Mouse (Mus musculus) CH12.LX (cell line): ENCODE measurements at regions not wholly inside any gene's neighbourhood (a gene's known extent, or its start where the extent isn't known, plus 50 kb on each side); places are given as distances from the start of the nearest gene placed in this dataset.

Source experiments
- DNase-seq: peaks from one replicate; pipeline ENCODE4 v3.0.0-alpha.2; 2013; ENCODE audit errors: extremely low read depth
- H3K27ac ChIP-seq: 2 replicates; pipeline ENCODE4 v1.5.1; 2012; ENCODE audit warnings: low read depth, mild to moderate bottlenecking, control low read depth, moderate library complexity; ENCODE audit not compliant: insufficient read depth
- H3K27me3 ChIP-seq: replicated peaks from 2 replicates; pipeline ENCODE3; 2012; ENCODE audit warnings: inconsistent platforms
- H3K36me3 ChIP-seq, 2 experiments: replicated peaks in 1 of 2; 2 replicates each; pipeline versions ENCODE3 to v1.6.1; 2012; ENCODE audit warnings: inconsistent platforms in 1 of 2, low read length in 1 of 2, mild to moderate bottlenecking in 1 of 2, mixed read lengths in 1 of 2, moderate library complexity in 1 of 2; ENCODE audit not compliant: control insufficient read depth in 1 of 2, insufficient read depth in 1 of 2
- H3K4me1 ChIP-seq, 2 experiments: 2 replicates each; pipeline ENCODE4 v1.6.1; 2012; ENCODE audit warnings: inconsistent platforms in 1 of 2, moderate library complexity in 1 of 2; ENCODE audit not compliant: insufficient read depth in 2 of 2, control insufficient read depth in 1 of 2
- H3K4me2 ChIP-seq: 2 replicates; pipeline ENCODE4 v1.6.1; 2012; ENCODE audit warnings: low read depth, mild to moderate bottlenecking, control low read depth; ENCODE audit not compliant: poor library complexity, insufficient read depth, severe bottlenecking
- H3K4me3 ChIP-seq, 3 experiments: fragments of 150-350 bp in 1 of 3; sonication (generic) in 1 of 3; replicated peaks in 1 of 3; 2 replicates each; pipeline versions ENCODE3 to v1.5.1; 2011 to 2012; ENCODE audit warnings: low read depth in 2 of 3, low read length in 2 of 3, mild to moderate bottlenecking in 2 of 3, moderate library complexity in 2 of 3, control low read depth in 1 of 3, improper control_type of control experiment in 1 of 3, inconsistent platforms in 1 of 3, mixed read lengths in 1 of 3; ENCODE audit not compliant: poor library complexity in 1 of 3
- H3K79me2 ChIP-seq: replicated peaks from 2 replicates; pipeline ENCODE4 v1.6.1; 2012; ENCODE audit warnings: mild to moderate bottlenecking, moderate library complexity; ENCODE audit not compliant: control insufficient read depth, poor library complexity, insufficient read depth, severe bottlenecking; ENCODE audit errors: extremely low read depth
- H3K9ac ChIP-seq: 2 replicates; pipeline ENCODE4 v1.6.1; 2012; ENCODE audit warnings: low read depth, mild to moderate bottlenecking, control low read depth, moderate library complexity; ENCODE audit not compliant: insufficient read depth
- H3K9me3 ChIP-seq: replicated peaks from 2 replicates; pipeline ENCODE3; 2012; ENCODE audit warnings: low read length, inconsistent platforms, mixed read lengths
- BHLHE40 ChIP-seq: IDR thresholded peaks from 2 replicates; pipeline ENCODE4 v1.6.1; 2011; ENCODE audit warnings: mild to moderate bottlenecking, low read depth, low read length, improper control_type of control experiment
- CTCF ChIP-seq, 2 experiments: IDR thresholded peaks in 1 of 2; conservative IDR thresholded peaks in 1 of 2; 2 replicates each; pipeline ENCODE4 v1.5.1; 2011 to 2012; ENCODE audit warnings: low read depth in 2 of 2, low read length in 2 of 2, improper control_type of control experiment in 1 of 2, inconsistent platforms in 1 of 2, mild to moderate bottlenecking in 1 of 2, moderate library complexity in 1 of 2
- MAFK ChIP-seq: IDR thresholded peaks from 2 replicates; pipeline ENCODE4 v1.6.1; 2011; ENCODE audit warnings: low read length, improper control_type of control experiment; ENCODE audit not compliant: insufficient replicate concordance
- RAD21 ChIP-seq: IDR thresholded peaks from 2 replicates; pipeline ENCODE4 v1.6.1; 2011; ENCODE audit warnings: low read depth, mild to moderate bottlenecking, low read length, improper control_type of control experiment, moderate library complexity
- SMC3 ChIP-seq: IDR thresholded peaks from 2 replicates; pipeline ENCODE4 v1.6.1; 2011; ENCODE audit warnings: low read depth, low read length, improper control_type of control experiment
- USF1 ChIP-seq: IDR thresholded peaks from 2 replicates; pipeline ENCODE4 v1.6.1; 2014; ENCODE audit warnings: low read depth, mild to moderate bottlenecking, inconsistent platforms, low read length, improper control_type of control experiment
- ZMIZ1 ChIP-seq: IDR thresholded peaks from 2 replicates; pipeline ENCODE4 v1.6.1; 2012; ENCODE audit warnings: low read depth, mild to moderate bottlenecking, inconsistent platforms, low read length, improper control_type of control experiment
- ZNF384 ChIP-seq: IDR thresholded peaks from 2 replicates; pipeline ENCODE4 v1.6.1; 2012; ENCODE audit warnings: low read depth, low read length, improper control_type of control experiment, inconsistent platforms
- dilution Hi-C: fragments of 300-500 bp; cut with MboI; formaldehyde crosslinking; loops from 2 replicates; pipeline ENCODE4 v1.14.3; 2020; ENCODE audit warnings: low sequenced_read_pairs; ENCODE audit not compliant: extremely low pct_unique_long_range_greater_than_20kb, extremely low pct_ligation_motif_present
- in situ Hi-C: fragments of 300-500 bp; cut with MboI; formaldehyde crosslinking; loops from 3 replicates; pipeline ENCODE4 v1.14.3; 2019; ENCODE audit warnings: low sequenced_read_pairs, low pct_ligation_motif_present, low pct_unique_long_range_greater_than_20kb, mixed read lengths

GRCm38 (mm10) chr12:32653096-32653495, 166.2 kb upstream of the Nampt start:
- Histone ChIP-seq H3K4me2 (no peak overlapping the region), H3K9me3 (no peaks in the 10 kb centered on the region), H3K4me3 (no peak overlapping the region), H3K36me3 (no peaks in the 10 kb centered on the region), H3K79me2 (no peaks in the 10 kb centered on the region), H3K9ac (no peak overlapping the region), H3K27me3 (no peaks in the 10 kb centered on the region), H3K4me1 (peaks cover 5 to 33% of the 10 kb centered on the region in 2 experiments; a peak in 3 of 4 replicates), H3K27ac (no peak overlapping the region)
- in situ Hi-C loops (no loop called here), dilution Hi-C loops (no loop called here)
- DNase-seq, result peak; percentile 24
- TF ChIP-seq RAD21 (peak; percentile 24), CTCF (conservative IDR thresholded peaks at IDR 0.05 in 1 of 2, IDR thresholded peaks at IDR 0.05 in 1 of 2; ENCODE audit: low read depth in 2 of 2, low read length in 2 of 2) (peak in 1 of 2 experiments; percentile 47; a peak in 2 of 4 replicates), ZNF384 (no peak), SMC3 (peak; percentile 39)
- TF ChIP-seq, all 38 proteins: peak for 3

- H3K9me3 ChIP-seq, result no peaks in the 10 kb centered on the region
- no peak overlapping the region for H3K9ac ChIP-seq
- no peak for TF ChIP-seq USF1
- TF ChIP-seq, all 38 proteins: peak for 0
- DNase-seq, result no peak
- no peaks in the 10 kb centered on the region for H3K79me2 ChIP-seq
- dilution Hi-C loops, result no loop called here
- peaks cover 0 to 12% of the 10 kb centered on the region in 2 experiments; a peak in 2 of 4 replicates for H3K4me1 ChIP-seq
- H3K36me3 ChIP-seq, result no peaks in the 10 kb centered on the region
- no peaks in the 10 kb centered on the region for H3K27me3 ChIP-seq
- no peak overlapping the region for H3K4me3 ChIP-seq
- no peak overlapping the region for H3K27ac ChIP-seq
- in situ Hi-C loops, result no loop called here
- H3K4me2 ChIP-seq, result no peak overlapping the region
Observed at GRCm38 (mm10) chr12:32656194-32656593, 163.2 kb upstream of the Nampt start.

GRCm38 (mm10) chr12:32661782-32662413, 157.4 kb upstream of the Nampt start:
- TF ChIP-seq ZMIZ1 (no peak), BHLHE40 (no peak), MAFK (peak; percentile 89), SMC3 (no peak)
- H3K27ac ChIP-seq, result no peak overlapping the region
- no peak overlapping the region for H3K4me3 ChIP-seq

More at GRCm38 (mm10) chr12:32661782-32662413, 157.4 kb upstream of the Nampt start:
- Histone ChIP-seq H3K9ac (no peak overlapping the region), H3K4me2 (no peak overlapping the region), H3K9me3 (no peaks in the 10 kb centered on the region), H3K27me3 (no peaks in the 10 kb centered on the region), H3K79me2 (no peaks in the 10 kb centered on the region), H3K4me1 (peaks cover 4 to 16% of the 10 kb centered on the region in 2 experiments; a peak in 3 of 4 replicates), H3K36me3 (no peaks in the 10 kb centered on the region)
- dilution Hi-C loops (no loop called here), in situ Hi-C loops (no loop called here)
- no peak for DNase-seq
